Mouse (Mus musculus): Measurements from ENCODE around the gene Cxcr1. TPM values are rescaled to one million over a fixed set of nuclear protein-coding genes. Genes with fewer than 3 reads are reported as not detected.
"Not testable (repeated sequence)": the region's sequence is repeated elsewhere in the genome, so short reads cannot be mapped to it uniquely, and the experiment has no call there.

Cxcr1 gene
- total RNA-seq, 2 experiments from 2014 or later = not detected

GRCm38 (mm10) chr1:74197726-74198470 is 3.5 kb upstream of the Cxcr1 start:
- ATAC-seq (replicated peaks; ENCODE audit: low FRiP score, poor library complexity, severe bottlenecking) = no peak

- ATAC-seq (replicated peaks; ENCODE audit: low FRiP score, poor library complexity, severe bottlenecking) = no peak
Measured at GRCm38 (mm10) chr1:74196621-74197419, 2.4 kb upstream of the Cxcr1 start.

- peak; percentile 79 for ATAC-seq (replicated peaks; ENCODE audit: low FRiP score, poor library complexity, severe bottlenecking)
Measured at GRCm38 (mm10) chr1:74195961-74196360, 1.5 kb upstream of the Cxcr1 start.

GRCm38 (mm10) chr1:74192711-74193110 is 1.7 kb downstream of the Cxcr1 start:
- ATAC-seq (replicated peaks; ENCODE audit: low FRiP score, poor library complexity, severe bottlenecking) = no peak

GRCm38 (mm10) chr1:74190471-74190870 is 4.0 kb downstream of the Cxcr1 start:
- ATAC-seq (replicated peaks; ENCODE audit: low FRiP score, poor library complexity, severe bottlenecking) = no peak

- no peak for ATAC-seq (replicated peaks; ENCODE audit: low FRiP score, poor library complexity, severe bottlenecking)
Measured at GRCm38 (mm10) chr1:74183006-74183405, 11.4 kb downstream of the Cxcr1 start.

- ATAC-seq (replicated peaks; ENCODE audit: low FRiP score, poor library complexity, severe bottlenecking) = no peak
Measured at GRCm38 (mm10) chr1:74181462-74181861, 13.0 kb downstream of the Cxcr1 start.

- ATAC-seq (replicated peaks; ENCODE audit: low FRiP score, poor library complexity, severe bottlenecking) = no peak
Measured at GRCm38 (mm10) chr1:74179624-74180408, 14.6 kb downstream of the Cxcr1 start.

- ATAC-seq (replicated peaks; ENCODE audit: low FRiP score, poor library complexity, severe bottlenecking) = no peak
Measured at GRCm38 (mm10) chr1:74178618-74179017, 15.8 kb downstream of the Cxcr1 start.

- no peak for ATAC-seq (replicated peaks; ENCODE audit: low FRiP score, poor library complexity, severe bottlenecking)
Measured at GRCm38 (mm10) chr1:74175731-74176130, 18.7 kb downstream of the Cxcr1 start.

GRCm38 (mm10) chr1:74172722-74173121 is 21.7 kb downstream of the Cxcr1 start:
- ATAC-seq (replicated peaks; ENCODE audit: low FRiP score, poor library complexity, severe bottlenecking) = no peak

- ATAC-seq (replicated peaks; ENCODE audit: low FRiP score, poor library complexity, severe bottlenecking) = no peak
Measured at GRCm38 (mm10) chr1:74169721-74170120, 24.7 kb downstream of the Cxcr1 start.

GRCm38 (mm10) chr1:74167136-74167535 is 27.3 kb downstream of the Cxcr1 start:
- no peak for ATAC-seq (replicated peaks; ENCODE audit: low FRiP score, poor library complexity, severe bottlenecking)

GRCm38 (mm10) chr1:74160036-74160435 is 34.4 kb downstream of the Cxcr1 start:
- ATAC-seq (replicated peaks; ENCODE audit: low FRiP score, poor library complexity, severe bottlenecking) = no peak

- not testable (repeated sequence) for ATAC-seq (replicated peaks; ENCODE audit: low FRiP score, poor library complexity, severe bottlenecking)
Measured at GRCm38 (mm10) chr1:74159613-74160012, 34.8 kb downstream of the Cxcr1 start.

GRCm38 (mm10) chr1:74156381-74156910 is 38.0 kb downstream of the Cxcr1 start:
- no peak for ATAC-seq (replicated peaks; ENCODE audit: low FRiP score, poor library complexity, severe bottlenecking)

- no peak for ATAC-seq (replicated peaks; ENCODE audit: low FRiP score, poor library complexity, severe bottlenecking)
Measured at GRCm38 (mm10) chr1:74155435-74156012, 38.9 kb downstream of the Cxcr1 start.

- ATAC-seq (replicated peaks; ENCODE audit: low FRiP score, poor library complexity, severe bottlenecking) = no peak
Measured at GRCm38 (mm10) chr1:74153461-74154184, 40.8 kb downstream of the Cxcr1 start, which contains the start of gene Cxcr2. Gene Cxcr2 (plus strand): TSS chr1:74153989.

- no peak for ATAC-seq (replicated peaks; ENCODE audit: low FRiP score, poor library complexity, severe bottlenecking)
Measured at GRCm38 (mm10) chr1:74151091-74151490, 43.3 kb downstream of the Cxcr1 start.
